Mouse (Mus musculus) testis, adult 2 months (tissue): ENCODE measurements around the gene Mpv17l2.

Source experiments
- CTCF ChIP-seq: fragments of 200-500 bp; IDR thresholded peaks from 2 replicates; pipeline ENCODE4 v1.5.1; 2012; ENCODE audit warnings: low read depth, mild to moderate bottlenecking, inconsistent platforms, low read length, moderate library complexity; ENCODE audit not compliant: control insufficient read depth, insufficient read depth, insufficient replicate concordance
- POLR2A ChIP-seq: fragments of 200-500 bp; IDR thresholded peaks from 2 replicates; pipeline ENCODE4 v1.6.1; 2012; ENCODE audit warnings: low read depth, mild to moderate bottlenecking, inconsistent platforms, low read length, moderate library complexity; ENCODE audit not compliant: control insufficient read depth

DNA sequence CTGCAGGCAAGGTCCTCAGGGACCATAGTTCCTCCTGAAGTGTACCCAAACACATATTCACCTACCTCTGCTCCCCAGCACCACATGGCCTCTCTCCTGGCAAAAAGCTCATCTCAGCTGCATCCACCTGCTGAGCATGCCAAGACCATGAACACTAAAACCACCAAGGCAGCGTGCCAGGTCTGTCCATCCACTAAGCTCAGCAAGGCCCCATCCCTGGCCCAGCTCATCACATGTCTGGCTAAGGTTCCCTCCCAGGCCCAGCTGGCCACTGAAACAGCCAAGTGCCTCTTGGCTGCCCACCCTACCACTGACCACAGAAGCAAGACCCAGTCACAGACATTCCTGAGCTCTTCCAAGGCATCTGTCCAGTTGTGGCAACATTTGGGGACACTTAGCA lies 50.5 kb downstream of the Mpv17l2 start:
- TF ChIP-seq CTCF (no peak), POLR2A (no peak)
